Mouse (Mus musculus): Measurements from ENCODE around the gene Oca2.

Oca2 gene

DNA sequence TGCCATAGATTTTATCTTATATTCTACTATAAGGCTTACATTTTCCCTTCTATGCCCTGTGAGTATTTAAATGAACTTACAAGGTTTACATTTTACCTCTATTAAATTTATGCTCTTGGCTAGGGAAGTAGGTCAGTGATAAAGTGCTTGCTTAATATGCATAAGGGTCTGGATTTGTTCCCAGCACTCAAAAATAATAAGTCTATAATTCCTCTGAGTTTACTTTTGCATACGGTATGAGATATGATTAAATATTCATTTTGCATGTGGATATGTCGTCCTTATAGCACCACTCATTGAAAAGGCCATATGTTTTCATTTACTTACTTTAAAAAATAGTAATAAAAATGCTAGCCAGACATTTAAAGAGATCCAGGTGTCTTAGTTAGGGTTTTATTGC is 259.8 kb downstream of the Oca2 start:
- Histone ChIP-seq H3K27me3 (ENCODE audit: control insufficient read depth, insufficient read depth, low read length, poor library complexity, severe bottlenecking) (no peaks in the 10 kb centered on the region), H3K36me3 (ENCODE audit: control insufficient read depth, insufficient read depth, low read length, poor library complexity, severe bottlenecking) (no peaks in the 10 kb centered on the region)
- no peak for DNase-seq (ENCODE audit: low read depth, low spot score)

DNA sequence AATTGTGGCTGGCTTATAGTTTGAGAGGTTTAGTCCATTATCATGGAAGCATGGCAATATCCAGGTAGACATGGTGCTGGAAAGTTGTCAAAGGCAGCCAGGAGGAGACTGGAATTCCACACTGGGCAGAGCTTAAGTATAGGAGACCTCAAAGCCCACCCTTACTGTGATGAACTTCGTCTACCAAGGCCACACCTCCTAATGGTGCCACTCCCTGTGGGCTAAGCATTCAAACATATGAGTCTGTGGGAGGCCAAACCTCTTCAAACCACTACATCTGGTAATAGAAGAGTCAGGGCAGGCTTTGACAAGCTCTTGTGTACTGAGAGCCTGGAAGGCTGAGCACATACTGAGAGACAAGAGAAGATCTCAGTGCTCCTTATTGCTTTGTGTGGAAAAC is 260.2 kb downstream of the Oca2 start:
- no peak for DNase-seq (ENCODE audit: low read depth, low spot score)
- Histone ChIP-seq H3K36me3 (ENCODE audit: control insufficient read depth, insufficient read depth, low read length, poor library complexity, severe bottlenecking) (no peaks in the 10 kb centered on the region), H3K27me3 (ENCODE audit: control insufficient read depth, insufficient read depth, low read length, poor library complexity, severe bottlenecking) (no peaks in the 10 kb centered on the region)

DNA sequence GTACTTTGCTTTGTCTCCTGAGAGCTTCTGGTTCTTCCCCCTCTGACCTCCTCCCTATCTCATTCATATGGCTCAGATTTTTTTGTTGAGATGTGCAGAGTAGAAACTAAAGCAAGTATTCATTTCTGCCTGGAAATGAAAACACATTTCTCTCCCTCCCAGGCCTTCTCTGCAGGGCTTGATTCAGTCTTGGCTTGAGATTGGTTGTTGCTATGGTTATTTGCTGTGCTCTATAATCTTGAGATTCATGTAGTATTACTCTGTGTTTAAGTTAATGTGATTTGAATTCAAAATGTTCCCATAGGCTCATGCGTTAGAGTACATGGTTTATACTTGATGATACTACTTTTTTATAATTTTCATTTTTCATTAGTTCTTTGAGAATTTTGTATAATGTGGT is 260.9 kb downstream of the Oca2 start:
- no peaks in the 10 kb centered on the region for H3K36me3 ChIP-seq (ENCODE audit: control insufficient read depth, insufficient read depth, low read length, poor library complexity, severe bottlenecking)
- no peaks in the 10 kb centered on the region for H3K27me3 ChIP-seq (ENCODE audit: control insufficient read depth, insufficient read depth, low read length, poor library complexity, severe bottlenecking)
- DNase-seq (ENCODE audit: low read depth, low spot score) = no peak

DNA sequence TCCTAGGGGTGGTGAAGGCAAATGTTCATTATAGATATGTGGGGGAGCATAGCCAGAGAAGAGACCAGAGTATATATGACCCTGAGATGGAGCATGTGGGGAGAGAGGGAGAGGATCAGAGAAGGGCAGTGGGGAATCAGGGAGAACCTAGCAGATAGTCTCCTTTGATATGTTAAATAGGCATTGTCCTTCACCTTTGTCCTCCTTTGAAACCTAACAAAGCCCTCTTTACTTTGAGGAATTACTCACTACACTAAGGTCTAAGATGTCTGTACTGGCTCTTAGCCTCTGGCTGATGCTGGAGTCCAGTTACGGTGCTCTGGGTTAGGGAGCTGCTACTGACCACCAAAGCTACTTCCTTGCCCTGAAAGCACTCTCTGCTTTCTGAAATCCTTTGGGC is 279.0 kb downstream of the Oca2 start:
- no peak for DNase-seq (ENCODE audit: low read depth, low spot score)
- H3K36me3 ChIP-seq (ENCODE audit: control insufficient read depth, insufficient read depth, low read length, poor library complexity, severe bottlenecking) = no peaks in the 10 kb centered on the region
- H3K27me3 ChIP-seq (ENCODE audit: control insufficient read depth, insufficient read depth, low read length, poor library complexity, severe bottlenecking) = no peaks in the 10 kb centered on the region

DNA sequence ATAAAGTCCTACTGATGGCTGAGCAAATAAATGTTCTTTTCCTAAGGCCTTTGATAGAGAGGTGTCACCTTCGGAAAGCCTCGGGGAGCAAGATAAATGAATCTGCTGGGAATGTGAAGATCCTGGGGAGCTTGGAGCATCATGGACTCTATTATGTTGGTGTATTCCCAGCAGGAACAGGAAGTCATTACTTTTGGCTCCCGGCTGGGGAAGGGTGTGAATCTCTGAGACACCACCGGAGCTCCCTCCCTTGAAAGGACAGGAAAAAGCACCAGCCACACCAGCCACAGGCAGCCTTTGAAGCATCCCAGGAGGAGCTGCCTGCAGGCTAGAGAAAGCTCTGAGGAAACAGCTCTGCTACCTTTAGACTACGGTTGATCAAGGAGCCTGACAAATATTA is 280.2 kb downstream of the Oca2 start:
- Histone ChIP-seq H3K27me3 (ENCODE audit: control insufficient read depth, insufficient read depth, low read length, poor library complexity, severe bottlenecking) (no peaks in the 10 kb centered on the region), H3K36me3 (ENCODE audit: control insufficient read depth, insufficient read depth, low read length, poor library complexity, severe bottlenecking) (no peaks in the 10 kb centered on the region)
- DNase-seq (ENCODE audit: low read depth, low spot score) = no peak

DNA sequence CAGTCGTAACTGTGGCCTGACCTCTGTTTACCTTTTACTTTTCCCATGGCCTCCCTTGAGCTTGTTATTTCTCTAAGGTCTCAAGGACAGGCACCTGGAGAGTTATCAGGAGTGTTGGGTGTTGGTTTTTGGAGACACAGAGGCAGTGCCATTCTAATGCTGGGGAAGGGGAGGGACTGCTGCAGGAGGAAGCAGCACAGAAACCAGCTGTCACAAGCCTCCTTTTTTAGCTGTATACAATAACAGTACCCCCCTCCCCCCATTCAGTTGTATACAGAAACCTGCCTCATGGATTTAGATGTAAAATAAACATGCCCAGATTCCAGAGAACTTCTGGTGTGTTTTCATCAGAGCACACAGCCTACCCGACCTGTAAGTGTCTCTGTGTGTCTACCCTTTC is 295.3 kb downstream of the Oca2 start:
- H3K27me3 ChIP-seq (ENCODE audit: control insufficient read depth, insufficient read depth, low read length, poor library complexity, severe bottlenecking) = 0 out of 2 replicates have a peak, but pooled peaks cover 2% of the 10 kb centered on the region
- H3K36me3 ChIP-seq (ENCODE audit: control insufficient read depth, insufficient read depth, low read length, poor library complexity, severe bottlenecking) = no peaks in the 10 kb centered on the region
- no peak for DNase-seq (ENCODE audit: low read depth, low spot score)

DNA sequence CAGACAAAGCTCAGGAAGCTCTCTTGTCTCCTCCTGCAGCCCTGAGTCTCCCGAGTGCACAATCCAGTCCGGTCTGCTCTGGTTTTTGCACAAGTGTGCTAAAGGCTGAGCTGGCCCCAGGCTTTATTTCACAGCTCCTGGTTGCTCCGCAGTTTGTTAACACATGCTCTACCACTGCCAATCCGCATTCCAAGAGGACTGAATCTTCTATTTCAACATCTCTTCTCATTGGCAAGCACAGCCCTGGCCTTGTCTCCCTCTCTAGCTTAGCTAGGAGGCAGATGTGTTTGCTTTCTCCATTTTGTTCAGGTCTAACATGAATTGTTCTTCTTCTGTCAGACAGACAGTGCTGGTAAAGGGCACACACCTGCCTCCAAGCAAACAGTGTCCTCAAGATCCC is 309.7 kb downstream of the Oca2 start:
- Histone ChIP-seq H3K27me3 (ENCODE audit: control insufficient read depth, insufficient read depth, low read length, poor library complexity, severe bottlenecking) (no peaks in the 10 kb centered on the region), H3K36me3 (ENCODE audit: control insufficient read depth, insufficient read depth, low read length, poor library complexity, severe bottlenecking) (no peaks in the 10 kb centered on the region)
- no peak for DNase-seq (ENCODE audit: low read depth, low spot score)

DNA sequence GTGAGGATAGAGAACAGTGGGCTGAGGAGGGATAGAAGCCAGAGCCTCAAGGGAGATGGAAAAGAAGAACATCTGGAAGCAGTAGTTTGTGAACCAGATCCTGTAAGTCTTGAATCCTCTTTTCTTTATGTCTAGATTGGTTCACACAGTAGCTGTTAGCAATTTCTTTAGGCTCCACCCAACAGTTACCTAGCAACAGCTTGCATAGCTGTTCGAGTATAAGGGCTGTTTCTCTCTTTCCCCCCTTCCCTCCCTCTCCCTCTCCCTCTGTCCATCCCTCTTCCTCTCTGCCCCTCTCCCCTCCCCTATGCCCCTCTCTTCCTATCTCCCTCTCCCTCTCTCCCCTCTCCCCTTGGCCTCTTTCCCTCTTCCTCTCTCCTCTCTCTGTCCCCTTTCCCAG is 312.2 kb downstream of the Oca2 start:
- no peaks in the 10 kb centered on the region for H3K27me3 ChIP-seq (ENCODE audit: control insufficient read depth, insufficient read depth, low read length, poor library complexity, severe bottlenecking)
- DNase-seq (ENCODE audit: low read depth, low spot score) = no peak
- no peaks in the 10 kb centered on the region for H3K36me3 ChIP-seq (ENCODE audit: control insufficient read depth, insufficient read depth, low read length, poor library complexity, severe bottlenecking)

All from splenic B cell, adult 2 months (primary cell).